Mouse (Mus musculus) heart, adult 2 months (tissue): ENCODE data around the gene Sepsecs. TPM values are rescaled to one million over a fixed set of nuclear protein-coding genes. Genes with fewer than 3 reads are reported as not detected.

Experiments
- DNase-seq, 2 experiments: peaks; one replicate each; pipeline ENCODE4 v3.0.0; 2021
- H3K27ac ChIP-seq: fragments of 200-600 bp; 2 replicates; pipeline ENCODE4 v1.8.1; 2022
- H3K27me3 ChIP-seq: fragments of 200-500 bp; 2 replicates; pipeline ENCODE4 v1.6.1; 2012; ENCODE audit warnings: mild to moderate bottlenecking, low read length, inconsistent platforms, mixed read lengths; ENCODE audit not compliant: control insufficient read depth, insufficient read depth
- H3K36me3 ChIP-seq: fragments of 200-500 bp; 2 replicates; pipeline ENCODE4 v1.6.1; 2012; ENCODE audit warnings: low read length, inconsistent platforms; ENCODE audit not compliant: control insufficient read depth, insufficient read depth
- H3K4me1 ChIP-seq: fragments of 200-500 bp; 2 replicates; pipeline ENCODE4 v1.6.1; 2011; ENCODE audit warnings: low read length; ENCODE audit not compliant: control insufficient read depth, insufficient read depth
- H3K4me3 ChIP-seq: fragments of 200-600 bp; 2 replicates; pipeline ENCODE4 v1.8.1; 2022
- H3K79me2 ChIP-seq: fragments of 200-500 bp; replicated peaks from 2 replicates; pipeline ENCODE4 v1.6.1; 2012; ENCODE audit warnings: mild to moderate bottlenecking, inconsistent platforms, low read length, moderate library complexity, mixed read lengths; ENCODE audit not compliant: control insufficient read depth, insufficient read depth
- H3K9ac ChIP-seq: fragments of 200-500 bp; 2 replicates; pipeline ENCODE4 v1.6.1; 2012; ENCODE audit warnings: low read depth, mild to moderate bottlenecking, control low read depth, inconsistent platforms, low read length, mixed read lengths
- CTCF ChIP-seq: fragments of 200-600 bp; IDR thresholded peaks from 2 replicates; pipeline ENCODE4 v1.8.1; 2022; ENCODE audit warnings: antibody characterized with exemption, mild to moderate bottlenecking, moderate library complexity
- EP300 ChIP-seq: fragments of 200-500 bp; IDR thresholded peaks from 2 replicates; pipeline ENCODE4 v1.6.1; 2011; ENCODE audit warnings: low read depth, low read length, control low read depth; ENCODE audit not compliant: insufficient read depth
- POLR2A ChIP-seq: fragments of 200-500 bp; IDR thresholded peaks from 2 replicates; pipeline ENCODE4 v1.6.1; 2011; ENCODE audit warnings: mild to moderate bottlenecking, low read depth, low read length, control low read depth; ENCODE audit not compliant: insufficient read depth
- whole genome bisulfite sequencing: fragments of 180-500 bp; shearing (Covaris S2); methylation state at CpG from one replicate; pipeline ENCODE4 v1.1.7; 2018; 5-methylcytosine and 5-hydroxymethylcytosine counted together
- intact Hi-C: fragments of 180-260 bp; cut with DNase I; formaldehyde crosslinking; loops from one replicate; pipeline ENCODE4 v1.15.1; 2025
- polyA plus RNA-seq: library from polyadenylated mRNA; depleted of rRNA; stranded (reverse); fragments of >200 nt; gene quantifications from 2 replicates; pipeline ENCODE4 v1.2.3, GENCODE M21; 2012
- total RNA-seq, 2 experiments: library from RNA; stranded (reverse); gene quantifications; 2 replicates each; pipeline ENCODE4 v1.2.3; 2021

The Sepsecs gene
- total and polyA plus RNA-seq, 3 experiments = 3.0 to 6.1 (median 5.2) TPM

DNA sequence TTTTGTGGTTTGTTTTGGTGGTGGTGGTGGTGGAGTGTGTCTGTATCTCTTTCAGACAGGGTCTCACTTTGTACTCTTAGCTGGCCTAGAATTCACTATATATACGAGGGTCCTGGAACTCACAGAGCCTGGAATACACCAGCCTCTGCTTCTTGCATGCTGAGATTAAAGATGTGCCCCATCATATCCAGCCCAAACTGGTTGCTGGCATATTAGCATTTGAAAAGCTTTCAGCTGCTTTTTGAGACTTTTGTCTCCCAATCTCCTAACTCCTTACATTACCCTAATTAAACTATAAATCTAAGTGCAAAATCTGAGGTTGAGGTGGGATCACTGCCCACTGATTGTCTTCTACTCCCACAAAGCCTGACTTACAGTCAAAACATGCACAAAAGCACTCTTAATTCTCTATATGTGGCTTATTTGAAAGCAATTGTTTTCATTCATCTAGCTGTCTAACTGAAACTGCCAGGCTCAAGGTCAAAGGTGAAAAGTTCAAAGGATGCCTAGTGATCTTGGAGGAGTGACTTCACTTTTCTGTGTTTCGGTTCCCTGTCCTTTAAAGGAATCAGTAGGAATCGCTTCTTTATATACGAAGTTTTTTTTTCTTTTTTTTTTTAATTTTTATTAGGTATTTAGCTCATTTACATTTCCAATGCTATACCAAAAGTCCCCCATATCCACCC lies 5.0 kb upstream of the Sepsecs start:
- H3K27ac ChIP-seq = no peak overlapping the region
- H3K9ac ChIP-seq = no peak overlapping the region
- WGBS = 81% methylated on average over 4 of the region's 4 CpGs
- H3K27me3 ChIP-seq = no peaks in the 10 kb centered on the region
- H3K36me3 ChIP-seq = no peaks in the 10 kb centered on the region
- no peaks in the 10 kb centered on the region for H3K4me1 ChIP-seq
- intact Hi-C loops = loop anchor here (10.0 kb wide), 1 partner anchor 110 kb away; no protein-coding TSS in a partner anchor
- no peaks in the 10 kb centered on the region for H3K79me2 ChIP-seq
- no peak overlapping the region for H3K4me3 ChIP-seq
- no peak for DNase-seq
- TF ChIP-seq POLR2A = no peak
- TF ChIP-seq EP300 = no peak
- no peak for TF ChIP-seq CTCF

DNA sequence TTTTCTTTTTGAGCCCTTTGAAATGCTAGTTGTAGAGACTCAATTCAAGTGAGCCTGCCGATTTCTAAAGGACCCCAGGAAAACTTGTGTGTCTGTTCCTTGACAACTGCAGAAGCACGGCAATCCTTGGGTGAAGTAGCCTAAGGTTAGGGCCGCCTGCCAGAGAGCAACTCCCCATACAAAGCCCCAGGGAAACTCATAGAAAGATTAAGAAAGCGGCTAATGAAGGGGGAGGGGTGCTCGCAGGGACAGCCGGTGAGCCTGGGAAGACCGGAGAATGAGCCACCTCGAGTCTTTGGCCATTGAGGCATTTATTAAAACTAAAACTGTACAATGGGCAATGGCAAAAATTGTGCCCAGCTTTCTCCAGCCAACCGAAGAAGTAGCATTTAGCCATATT lies 3.8 kb upstream of the Sepsecs start:
- Histone ChIP-seq H3K4me3 (no peak overlapping the region), H3K9ac (no peak overlapping the region), H3K79me2 (no peaks in the 10 kb centered on the region), H3K27me3 (no peaks in the 10 kb centered on the region), H3K36me3 (no peaks in the 10 kb centered on the region), H3K27ac (no peak overlapping the region), H3K4me1 (peaks cover 1% of the 10 kb centered on the region; the same call in 1 of the 2 replicates)
- no peak for TF ChIP-seq POLR2A
- TF ChIP-seq EP300 = no peak
- no peak for TF ChIP-seq CTCF
- DNase-seq = no peak
- 38% methylated on average over 9 of the region's 9 CpGs for WGBS
- intact Hi-C loops = loop anchor here (10.0 kb wide), 1 partner anchor 111 kb away; no protein-coding TSS in a partner anchor

DNA sequence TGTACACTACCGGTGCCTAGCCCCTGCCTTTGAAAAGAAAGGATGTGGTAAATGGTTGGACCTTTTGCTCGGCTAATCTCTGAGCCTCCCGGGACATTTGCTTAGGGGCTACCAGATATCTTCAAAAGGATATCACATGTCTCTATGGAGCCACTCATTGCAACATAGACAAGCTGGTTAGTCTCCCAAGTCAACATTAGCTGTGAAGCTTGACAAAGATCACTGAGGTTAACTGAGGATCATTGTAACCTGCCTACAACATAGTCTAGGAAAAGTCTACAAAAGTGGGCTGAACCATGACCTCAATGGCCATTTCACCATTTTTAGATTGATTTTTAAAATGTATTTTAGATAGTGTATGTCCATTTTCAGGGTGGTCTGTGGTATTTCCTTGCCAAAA lies 1.2 kb upstream of the Sepsecs start:
- H3K9ac ChIP-seq = no peak overlapping the region
- WGBS = 67% methylated on average over 3 of the region's 3 CpGs
- peaks cover 1% of the 10 kb centered on the region; the same call in 1 of the 2 replicates for H3K4me1 ChIP-seq
- intact Hi-C loops = loop anchor here (10.0 kb wide), 1 partner anchor 114 kb away; no protein-coding TSS in a partner anchor
- H3K79me2 ChIP-seq = no peaks in the 10 kb centered on the region
- H3K36me3 ChIP-seq = no peaks in the 10 kb centered on the region
- H3K27ac ChIP-seq = no peak overlapping the region
- DNase-seq = no peak
- no peak overlapping the region for H3K4me3 ChIP-seq
- no peaks in the 10 kb centered on the region for H3K27me3 ChIP-seq
- TF ChIP-seq POLR2A = no peak

DNA sequence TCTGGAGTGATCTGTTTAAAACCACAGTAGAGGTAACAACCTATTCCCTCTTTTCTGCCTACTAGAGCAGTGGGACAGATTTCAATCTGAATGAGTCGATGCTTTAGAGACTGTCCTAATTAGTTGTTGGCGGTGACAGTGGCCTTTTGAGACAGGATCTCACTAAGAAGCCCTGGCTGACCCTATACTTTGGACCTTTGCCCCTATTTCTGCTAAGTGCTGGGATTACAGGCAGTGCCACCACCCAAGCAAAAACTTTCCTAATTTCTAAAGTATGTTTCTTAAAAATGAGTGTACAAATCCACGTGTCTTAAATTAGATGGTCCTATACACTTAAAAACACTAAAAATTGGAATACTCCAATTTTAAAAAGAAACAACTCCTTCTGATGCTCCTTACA lies 2.7 kb downstream of the Sepsecs start:
- no peaks in the 10 kb centered on the region for H3K27me3 ChIP-seq
- no peaks in the 10 kb centered on the region for H3K36me3 ChIP-seq
- intact Hi-C loops = loop anchor here (5.0 kb wide), 2 partner anchors 76 to 171 kb away; partner anchors contain the start of gene Pi4k2b
- H3K9ac ChIP-seq = no peak overlapping the region
- TF ChIP-seq EP300 = no peak
- TF ChIP-seq POLR2A = no peak
- TF ChIP-seq CTCF = no peak
- peaks cover 1% of the 10 kb centered on the region; the same call in 1 of the 2 replicates for H3K4me1 ChIP-seq
- 88% methylated on average over 3 of the region's 3 CpGs for WGBS
- H3K4me3 ChIP-seq = no peak overlapping the region
- H3K79me2 ChIP-seq = no peaks in the 10 kb centered on the region
- no peak overlapping the region for H3K27ac ChIP-seq
- DNase-seq = no peak

DNA sequence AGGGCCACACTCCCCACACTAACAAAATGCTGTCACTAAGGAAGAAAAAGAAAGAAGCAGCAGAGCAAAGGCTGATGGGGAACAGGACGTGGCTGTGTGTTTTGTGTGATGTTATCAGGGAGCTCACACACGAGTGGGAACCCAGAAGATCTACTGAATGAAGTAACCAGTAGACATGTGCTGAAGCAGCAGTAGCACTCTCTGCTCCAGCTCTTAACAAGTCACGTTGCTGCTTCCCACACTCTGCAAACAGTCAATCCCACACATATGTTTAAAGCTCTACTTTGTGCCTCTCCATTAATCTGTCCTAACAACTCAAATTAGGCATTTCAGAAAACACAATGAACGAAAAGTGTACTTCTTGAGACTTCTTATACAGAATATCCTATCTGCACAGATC lies 11.6 kb downstream of the Sepsecs start:
- Histone ChIP-seq H3K27me3 (no peaks in the 10 kb centered on the region), H3K79me2 (no peaks in the 10 kb centered on the region), H3K4me1 (no peaks in the 10 kb centered on the region), H3K4me3 (no peak overlapping the region), H3K27ac (no peak overlapping the region), H3K9ac (no peak overlapping the region), H3K36me3 (no peaks in the 10 kb centered on the region)
- 70% methylated on average over 4 of the region's 4 CpGs for WGBS
- intact Hi-C loops = loop anchor here (5.0 kb wide), 1 partner anchor 141 kb away; no protein-coding TSS in a partner anchor
- TF ChIP-seq EP300 = no peak
- TF ChIP-seq POLR2A = no peak
- no peak for TF ChIP-seq CTCF
- no peak for DNase-seq

DNA sequence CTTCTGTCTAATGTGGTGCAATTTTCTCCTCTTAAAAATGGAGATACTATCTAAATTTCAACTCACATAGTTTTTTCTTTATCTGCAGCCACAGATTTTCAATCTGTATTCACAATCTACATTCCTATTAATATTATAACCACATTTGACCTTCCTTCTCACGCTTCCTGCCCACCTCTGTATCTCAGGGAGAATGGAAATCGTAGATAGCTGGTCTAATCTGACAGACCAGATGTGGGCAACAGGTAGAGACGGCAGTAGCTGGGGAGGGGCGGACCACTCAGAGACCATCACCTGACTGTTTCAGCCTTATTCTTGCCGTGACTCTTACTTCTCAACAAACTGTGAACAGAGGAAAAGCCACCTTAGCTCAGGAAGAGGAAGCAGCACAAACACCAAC lies 12.2 kb downstream of the Sepsecs start:
- DNase-seq = no peak
- Histone ChIP-seq H3K9ac (no peak overlapping the region), H3K79me2 (no peaks in the 10 kb centered on the region), H3K4me3 (no peak overlapping the region), H3K27ac (no peak overlapping the region), H3K27me3 (no peaks in the 10 kb centered on the region), H3K36me3 (no peaks in the 10 kb centered on the region), H3K4me1 (no peaks in the 10 kb centered on the region)
- WGBS = 86% methylated on average over 5 of the region's 5 CpGs
- intact Hi-C loops = loop anchor here (5.0 kb wide), 1 partner anchor 140 kb away; no protein-coding TSS in a partner anchor
- TF ChIP-seq EP300 (no peak), CTCF (no peak), POLR2A (no peak)
